Mouse (Mus musculus): ENCODE results near the gene Xylt1. TPM values are rescaled to one million over a fixed set of nuclear protein-coding genes. Genes with fewer than 3 reads are reported as not detected.

Gene Xylt1
- polyA plus RNA-seq (2012; rRNA removed) = 8.0 and 8.3 TPM in 2 replicates

DNA sequence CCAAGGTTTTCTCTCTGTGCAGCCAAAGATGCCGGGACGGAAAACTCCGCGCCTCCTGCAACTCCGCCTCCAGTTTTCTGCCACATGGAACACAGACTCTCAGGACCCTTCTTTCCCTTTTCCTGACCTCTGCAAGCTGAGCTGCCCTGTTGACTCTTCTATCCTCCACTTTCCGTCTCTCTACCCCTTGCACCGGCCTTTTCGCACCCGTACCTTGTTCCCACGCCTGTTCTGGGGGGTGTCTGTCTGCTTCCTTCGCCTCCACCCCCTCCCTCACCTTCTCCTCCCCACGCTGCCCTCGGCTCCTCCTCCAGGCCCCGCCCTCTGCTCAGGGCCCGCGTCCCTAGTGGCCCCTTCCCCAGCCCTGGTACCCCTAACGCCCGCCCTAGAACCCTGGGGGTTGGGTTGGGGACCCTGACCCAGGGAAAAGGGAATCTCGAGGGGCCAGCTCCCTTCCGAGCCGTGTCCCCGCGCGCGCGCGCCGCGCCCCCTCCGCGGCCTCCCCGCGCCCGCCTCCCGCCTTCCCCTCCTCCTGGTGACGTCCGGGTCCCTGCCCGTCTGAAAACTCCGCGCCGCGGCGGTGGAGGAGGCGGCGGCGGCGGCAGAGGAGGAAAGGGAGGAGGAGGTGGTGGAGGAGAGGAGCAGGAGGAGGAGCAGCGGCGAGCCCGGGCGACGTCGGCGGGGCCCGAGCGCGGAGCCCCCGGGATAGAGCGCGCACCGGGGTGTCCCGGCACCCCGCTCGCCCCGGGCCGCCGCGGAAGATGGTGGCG lies at the start of gene Xylt1:
TSS of gene Xylt1 (plus strand) at position 562 of the 770 bp plus-strand sequence.
- no peaks in the 10 kb centered on the region; the same call in 1 of the 2 replicates for H3K27me3 ChIP-seq (ENCODE audit: control insufficient read depth, insufficient read depth, low read length)
- no peak within 1 kb of the TSS for H3K27ac ChIP-seq (ENCODE audit: insufficient read depth, low read length)
- peak within 1 kb of the TSS; percentile 36 for H3K4me3 ChIP-seq (replicated peaks; ENCODE audit: insufficient read depth, low read depth, low read length)
- no peak for TF ChIP-seq CTCF (IDR thresholded peaks at IDR 0.05; ENCODE audit: borderline replicate concordance, insufficient read depth, low read depth, low read length)
- no peak for TF ChIP-seq POLR2A (IDR thresholded peaks at IDR 0.05; ENCODE audit: borderline replicate concordance, insufficient read depth, low read length)
- no peaks in the 10 kb centered on the region for H3K4me1 ChIP-seq (ENCODE audit: control insufficient read depth, insufficient read depth, low read length)
- peak; percentile 66 to 71 for DNase-seq
- under 1% methylated on average over 62 of the region's 69 CpGs for WGBS

DNA sequence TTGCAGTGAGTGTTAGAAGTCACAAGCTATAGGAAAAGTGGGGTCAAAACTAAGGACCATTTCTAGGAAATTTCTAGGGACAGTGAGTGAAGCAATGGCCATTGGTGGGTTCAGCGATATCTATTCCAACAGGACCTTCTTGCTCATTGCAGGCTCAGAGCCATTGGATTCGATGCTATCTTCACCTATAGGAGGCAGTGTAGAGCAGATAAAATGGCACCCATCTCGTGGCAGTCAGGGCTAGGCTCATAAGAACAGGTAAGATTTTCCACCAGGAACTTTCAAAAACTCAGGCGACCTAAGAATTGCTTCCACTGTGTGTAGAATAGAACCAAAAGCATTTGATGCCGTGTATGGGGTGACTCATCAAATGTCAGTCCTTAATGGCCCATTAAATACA lies 46.8 kb upstream of the Xylt1 start:
- H3K4me3 ChIP-seq (replicated peaks; ENCODE audit: insufficient read depth, low read depth, low read length) = no peak overlapping the region
- H3K27ac ChIP-seq (ENCODE audit: insufficient read depth, low read length) = no peak overlapping the region
- no peak for DNase-seq
- H3K4me1 ChIP-seq (ENCODE audit: control insufficient read depth, insufficient read depth, low read length) = no peaks in the 10 kb centered on the region
- TF ChIP-seq CTCF (IDR thresholded peaks at IDR 0.05; ENCODE audit: borderline replicate concordance, insufficient read depth, low read depth, low read length) (no peak), POLR2A (IDR thresholded peaks at IDR 0.05; ENCODE audit: borderline replicate concordance, insufficient read depth, low read length) (no peak)
- 82% methylated on average over 5 of the region's 5 CpGs for WGBS
- H3K27me3 ChIP-seq (ENCODE audit: control insufficient read depth, insufficient read depth, low read length) = no peaks in the 10 kb centered on the region

DNA sequence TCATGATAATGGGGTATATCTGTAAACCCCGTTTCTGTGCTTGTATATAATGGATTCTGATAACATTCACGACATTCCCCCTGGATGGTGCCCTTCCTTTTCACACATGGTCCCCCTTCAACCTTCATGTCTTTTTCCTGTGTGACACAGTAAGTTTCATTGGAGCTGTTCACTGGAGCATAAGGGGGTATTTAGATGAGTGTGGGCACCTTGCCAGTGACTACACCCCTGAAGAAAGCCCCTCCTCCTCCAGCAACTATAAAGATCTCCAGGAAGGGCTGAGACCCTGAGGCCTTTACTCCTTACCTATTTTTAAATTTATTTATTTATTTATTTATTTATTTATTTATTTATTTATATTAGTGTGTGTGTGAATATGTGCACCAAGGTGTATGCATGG lies 24.5 kb upstream of the Xylt1 start:
- Histone ChIP-seq H3K4me1 (ENCODE audit: control insufficient read depth, insufficient read depth, low read length) (no peaks in the 10 kb centered on the region), H3K27me3 (ENCODE audit: control insufficient read depth, insufficient read depth, low read length) (no peaks in the 10 kb centered on the region), H3K4me3 (replicated peaks; ENCODE audit: insufficient read depth, low read depth, low read length) (no peak overlapping the region), H3K27ac (ENCODE audit: insufficient read depth, low read length) (no peak overlapping the region)
- WGBS = 47% methylated on average over 2 of the region's 2 CpGs
- no peak for DNase-seq
- no peak for TF ChIP-seq CTCF (IDR thresholded peaks at IDR 0.05; ENCODE audit: borderline replicate concordance, insufficient read depth, low read depth, low read length)
- no peak for TF ChIP-seq POLR2A (IDR thresholded peaks at IDR 0.05; ENCODE audit: borderline replicate concordance, insufficient read depth, low read length)

DNA sequence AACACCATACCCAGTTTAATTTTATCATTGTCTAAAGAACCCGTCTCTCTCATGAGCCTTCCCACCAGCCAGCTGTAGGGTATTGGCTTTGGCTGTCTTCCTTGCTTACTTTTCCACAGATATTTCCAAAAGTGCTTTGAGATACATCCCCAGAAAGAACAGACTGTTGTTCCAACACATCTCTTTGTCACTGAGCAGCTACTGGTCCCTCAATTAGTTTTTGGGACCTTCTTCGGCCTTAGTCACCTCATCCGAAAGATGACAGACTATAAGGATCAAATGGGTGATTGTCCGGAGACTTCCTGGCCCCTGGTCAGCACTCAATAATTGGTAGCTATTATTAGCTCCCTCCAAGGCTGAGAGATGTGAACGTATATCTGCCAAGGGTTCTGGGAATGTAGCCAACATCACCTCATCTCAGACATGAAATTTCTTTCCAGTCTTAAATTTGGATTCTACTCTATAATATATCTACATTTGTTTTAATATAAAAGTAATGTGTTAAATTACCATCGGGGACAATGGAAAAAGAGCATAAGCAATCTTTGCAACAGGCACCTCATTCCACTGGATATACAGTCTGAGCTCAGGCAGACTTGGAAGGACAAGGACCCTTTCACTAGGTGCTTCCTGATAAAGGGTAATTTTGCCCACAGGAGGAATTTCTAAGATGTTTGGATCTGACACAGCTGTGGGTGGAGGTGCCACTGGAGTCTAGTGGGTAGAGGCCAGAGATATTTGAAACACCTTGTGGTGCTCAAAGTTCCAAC lies 23.2 kb upstream of the Xylt1 start:
- H3K4me3 ChIP-seq (replicated peaks; ENCODE audit: insufficient read depth, low read depth, low read length) = no peak overlapping the region
- DNase-seq = no peak
- H3K27me3 ChIP-seq (ENCODE audit: control insufficient read depth, insufficient read depth, low read length) = no peaks in the 10 kb centered on the region
- TF ChIP-seq POLR2A (IDR thresholded peaks at IDR 0.05; ENCODE audit: borderline replicate concordance, insufficient read depth, low read length) = no peak
- TF ChIP-seq CTCF (IDR thresholded peaks at IDR 0.05; ENCODE audit: borderline replicate concordance, insufficient read depth, low read depth, low read length) = no peak
- no peak overlapping the region for H3K27ac ChIP-seq (ENCODE audit: insufficient read depth, low read length)
- no peaks in the 10 kb centered on the region for H3K4me1 ChIP-seq (ENCODE audit: control insufficient read depth, insufficient read depth, low read length)
- 30% methylated on average over 6 of the region's 6 CpGs for WGBS

DNA sequence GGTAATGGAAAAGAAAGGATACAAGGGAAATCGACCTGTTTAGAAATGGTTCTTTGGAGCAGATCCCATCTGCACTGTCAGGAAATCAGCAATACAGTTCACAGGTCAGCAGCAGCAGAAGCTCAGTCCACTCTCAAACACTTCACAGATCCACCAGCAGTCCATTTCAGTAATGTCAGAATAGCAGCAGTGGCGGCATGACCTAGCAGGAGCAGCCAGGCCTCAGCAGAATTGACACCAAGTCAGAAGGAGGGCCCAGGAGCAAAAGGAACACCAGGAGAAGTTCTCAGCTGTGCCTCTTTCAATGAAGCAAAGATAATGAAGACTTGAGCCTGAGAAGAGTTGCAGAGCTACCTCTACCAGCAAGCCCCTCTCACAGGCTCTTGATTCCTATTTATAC lies 19.5 kb upstream of the Xylt1 start:
- no peak overlapping the region for H3K27ac ChIP-seq (ENCODE audit: insufficient read depth, low read length)

DNA sequence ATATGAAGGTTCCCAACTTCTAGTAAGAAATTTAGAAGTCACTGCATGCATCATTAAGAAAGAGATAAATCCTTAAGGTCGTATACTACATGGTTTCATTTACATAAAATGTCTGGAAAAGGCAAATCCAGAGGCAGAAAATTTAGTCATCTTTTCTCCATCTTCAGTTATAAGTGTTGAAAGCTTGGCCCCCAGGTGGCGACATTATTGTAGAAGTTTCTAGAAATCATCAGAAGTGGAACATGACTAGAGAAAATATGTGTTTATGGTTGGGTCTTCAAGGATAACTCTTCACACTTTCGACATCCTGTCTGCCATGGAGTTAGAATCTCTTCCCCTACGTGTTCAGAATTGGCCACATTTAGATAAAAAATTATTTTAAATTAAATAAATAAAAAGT lies 18.3 kb upstream of the Xylt1 start:
- DNase-seq = no peak
- no peak overlapping the region for H3K27ac ChIP-seq (ENCODE audit: insufficient read depth, low read length)
- WGBS = 86% methylated on average over 4 of the region's 4 CpGs
- no peaks in the 10 kb centered on the region for H3K4me1 ChIP-seq (ENCODE audit: control insufficient read depth, insufficient read depth, low read length)
- TF ChIP-seq CTCF (IDR thresholded peaks at IDR 0.05; ENCODE audit: borderline replicate concordance, insufficient read depth, low read depth, low read length) (no peak), POLR2A (IDR thresholded peaks at IDR 0.05; ENCODE audit: borderline replicate concordance, insufficient read depth, low read length) (no peak)
- no peak overlapping the region for H3K4me3 ChIP-seq (replicated peaks; ENCODE audit: insufficient read depth, low read depth, low read length)
- no peaks in the 10 kb centered on the region for H3K27me3 ChIP-seq (ENCODE audit: control insufficient read depth, insufficient read depth, low read length)

More for the DNA sequence above, 19.5 kb upstream of the Xylt1 start:
- H3K4me1 ChIP-seq (ENCODE audit: control insufficient read depth, insufficient read depth, low read length) = no peaks in the 10 kb centered on the region
- DNase-seq = no peak
- whole genome bisulfite sequencing = 87% methylated on average over 2 of the region's 2 CpGs
- H3K4me3 ChIP-seq (replicated peaks; ENCODE audit: insufficient read depth, low read depth, low read length) = no peak overlapping the region
- H3K27me3 ChIP-seq (ENCODE audit: control insufficient read depth, insufficient read depth, low read length) = no peaks in the 10 kb centered on the region
- TF ChIP-seq CTCF (IDR thresholded peaks at IDR 0.05; ENCODE audit: borderline replicate concordance, insufficient read depth, low read depth, low read length) (no peak), POLR2A (IDR thresholded peaks at IDR 0.05; ENCODE audit: borderline replicate concordance, insufficient read depth, low read length) (no peak)

DNA sequence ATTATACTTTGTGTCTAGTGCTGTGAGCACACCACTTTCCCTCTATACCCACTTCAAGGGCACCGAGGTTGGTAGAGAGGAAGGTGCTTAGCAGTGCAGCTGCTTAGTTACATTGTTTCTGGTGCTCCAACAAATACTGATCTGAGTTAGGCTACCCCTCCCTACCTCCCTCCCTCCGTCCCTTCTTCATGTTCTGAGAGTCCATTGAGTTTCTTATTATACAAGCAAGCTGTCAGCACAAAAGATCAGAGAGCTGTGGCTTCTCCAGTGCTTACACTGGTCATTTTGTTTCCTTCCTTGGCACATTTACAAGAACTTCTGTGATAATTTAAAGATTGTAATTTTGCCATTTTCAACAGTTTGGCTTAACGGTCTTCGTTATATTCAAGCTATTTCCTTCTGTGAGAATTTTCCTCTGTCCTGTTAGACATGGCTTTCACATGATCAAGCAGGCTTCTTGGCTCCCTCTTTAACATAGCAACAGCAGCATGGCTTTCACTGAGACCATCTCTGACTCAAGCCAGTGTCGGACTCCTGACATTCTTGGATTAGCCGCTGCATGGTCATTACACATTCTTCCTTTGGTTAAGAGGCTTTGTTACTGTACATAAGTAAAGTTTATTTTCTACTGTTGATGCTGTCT lies 12.0 kb upstream of the Xylt1 start:
- WGBS = 60% methylated on average over 6 of the region's 6 CpGs
- no peaks in the 10 kb centered on the region for H3K4me1 ChIP-seq (ENCODE audit: control insufficient read depth, insufficient read depth, low read length)
- DNase-seq = no peak
- H3K4me3 ChIP-seq (replicated peaks; ENCODE audit: insufficient read depth, low read depth, low read length) = no peak overlapping the region
- TF ChIP-seq POLR2A (IDR thresholded peaks at IDR 0.05; ENCODE audit: borderline replicate concordance, insufficient read depth, low read length) (no peak), CTCF (IDR thresholded peaks at IDR 0.05; ENCODE audit: borderline replicate concordance, insufficient read depth, low read depth, low read length) (no peak)
- no peak overlapping the region for H3K27ac ChIP-seq (ENCODE audit: insufficient read depth, low read length)
- H3K27me3 ChIP-seq (ENCODE audit: control insufficient read depth, insufficient read depth, low read length) = no peaks in the 10 kb centered on the region
